8 mouse cellular contexts compared by ENCODE assay signal in the genomic region with DNA sequence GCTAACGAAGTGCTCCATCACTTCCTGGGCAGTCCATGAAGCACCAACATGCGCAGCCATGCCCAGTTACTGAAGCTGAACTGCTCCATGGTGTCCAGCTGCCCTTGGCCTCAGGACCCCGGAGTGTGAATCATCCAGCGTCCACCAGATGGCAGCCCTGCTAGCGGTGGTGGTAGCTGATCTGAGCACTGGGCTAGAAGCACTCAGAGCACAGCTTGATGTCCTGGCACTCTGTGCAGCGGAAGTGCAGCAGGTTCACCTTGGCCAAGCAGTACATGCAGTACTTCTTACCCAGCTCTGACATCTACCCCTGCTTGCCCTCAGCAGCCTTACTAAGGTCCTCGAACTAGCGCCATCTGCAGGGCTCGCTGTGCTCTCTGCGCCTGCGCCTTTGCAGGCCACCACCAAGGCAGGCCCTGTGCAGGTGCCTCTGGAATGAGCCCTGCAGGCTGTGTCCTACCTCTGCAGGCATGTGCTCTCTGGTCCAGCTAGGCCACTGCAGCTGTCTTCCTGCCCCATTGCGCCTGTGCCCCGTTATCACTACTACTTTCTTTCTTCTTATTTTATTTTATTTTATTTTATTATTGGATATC.
DNase-seq lines count a peak whose midpoint lies in the region.
"Not testable (repeated sequence)": the region's sequence is repeated elsewhere in the genome, so short reads cannot be mapped to it uniquely, and the experiment has no call there.

No protein-coding gene starts in this region.

- DNase-seq in WW6 (ENCODE audit: low read depth, low spot score): peak; percentile 0
- DNase-seq in cerebellum, postnatal 10 days: peak; percentile 43 to 56
- peak; percentile 22 for DNase-seq in heart, postnatal 4 days
- peak; percentile 38 for DNase-seq in kidney, adult 9 months
- peak; percentile 28 for DNase-seq in left cerebral cortex, postnatal 4 days
- peak; percentile 10 for DNase-seq in lung, postnatal 25 days (ENCODE audit: low spot score)
- peak; percentile 26 for DNase-seq in retina, embryonic 14.5 days (ENCODE audit: low spot score)
- DNase-seq in thymus, postnatal 25 days: peak; percentile 43

- intact Hi-C loops in left cerebral cortex, postnatal 4 days (cut with DNase I): not testable (repeated sequence)

Comparison
In these comparisons a context has a peak if more than half of its experiments do, and no peak if none do; other contexts are left out.
1. Peak in every context shown above with its lines: DNase-seq.